Comparison of ENCODE assay signal across 14 mouse cellular contexts in genomic region chr4:134518541-134518940, GRCm38 (mm10). TPM values are rescaled to one million over a fixed set of nuclear protein-coding genes. Genes with fewer than 3 reads are reported as not detected.
DNase-seq lines count a peak whose midpoint lies in the region.
"Had no signal": no experiment of that assay in that cellular context is flagged by ENCODE, and none has a peak within 500 bp of the region (broad histone marks: within the 10 kb centered on the region; RNA-seq: fewer than 3 reads in every experiment).

No protein-coding gene starts in this region.

- DNase-seq in layer of hippocampus, adult 11-12 months (ENCODE audit: low spot score), result peak; percentile 53
- no peak for DNase-seq in layer of hippocampus, postnatal 10 days (ENCODE audit: low spot score in 2 of 2)
- peak; percentile 62 for DNase-seq in layer of hippocampus, adult 9-11 months
- DNase-seq in layer of hippocampus, postnatal 25 days (ENCODE audit: extremely low spot score in 1 of 2, low spot score in 1 of 2), result no peak
- DNase-seq in lung, postnatal 36 days, result no peak
- DNase-seq: adrenal gland, adult 2 months; adrenal gland, postnatal 10 days; adrenal gland, postnatal 25 days; cerebellum, adult 11-12 months; cerebellum, adult 2 months; cerebellum, adult 9-10 months; cerebellum, postnatal 10 days; cerebellum, postnatal 25 days; forebrain, postnatal 0 days had no signal

RNA-seq across cellular contexts. Expression of gene Aunip, which starts 7.7 kb away (rescaled TPM):
- under 1 TPM; 0.48 to 0.78 TPM for total RNA-seq in layer of hippocampus, postnatal 10 days (2021)
- total RNA-seq in layer of hippocampus, postnatal 25 days (2021), result under 1 TPM in 1 of 2 experiments, not detected in 1; 0.57 TPM

RNA-seq across cellular contexts. Expression of gene Mtfr1l, which starts 16.6 kb away (rescaled TPM):
- 10 to 100 TPM; 82.0 to 86.7 TPM for total RNA-seq in layer of hippocampus, postnatal 10 days (2021)
- total RNA-seq in layer of hippocampus, postnatal 25 days (2021), result 10 to 100 TPM; 69.5 to 72.0 TPM

RNA-seq across cellular contexts. Expression of gene Paqr7, which starts 22.0 kb away (rescaled TPM):
- 10 to 100 TPM; 50.0 to 51.9 TPM for total RNA-seq in layer of hippocampus, postnatal 10 days (2021)
- total RNA-seq in layer of hippocampus, postnatal 25 days (2021), result 10 to 100 TPM; 53.2 to 66.7 TPM

RNA-seq across cellular contexts. Expression of gene Selenon, which starts 33.4 kb away (rescaled TPM):
- total RNA-seq in layer of hippocampus, postnatal 10 days (2021), result 10 to 100 TPM; 16.9 TPM
- 10 to 100 TPM; 15.5 to 16.5 TPM for total RNA-seq in layer of hippocampus, postnatal 25 days (2021)

RNA-seq across cellular contexts. Expression of gene Stmn1, which starts 50.4 kb away (rescaled TPM):
- 1,000 to 10,000 TPM; 1,050 to 1,137 TPM for total RNA-seq in layer of hippocampus, postnatal 10 days (2021)
- total RNA-seq in layer of hippocampus, postnatal 25 days (2021), result 100 to 1,000 TPM; 338 to 387 TPM

Comparison
In these comparisons a context has a peak if more than half of its experiments do, and no peak if none do; other contexts are left out.
1. DNase-seq: peak in layer of hippocampus, adult 11-12 months (single experiment) and layer of hippocampus, adult 9-11 months (single experiment); none in layer of hippocampus, postnatal 10 days (0 of 2), layer of hippocampus, postnatal 25 days (0 of 2) and lung, postnatal 36 days (single experiment).